Mouse (Mus musculus) megakaryocyte-erythroid progenitor cell, adult 5-6 weeks (primary cell): ENCODE data around the gene St3gal3. TPM values are rescaled to one million over a fixed set of nuclear protein-coding genes. Genes with fewer than 3 reads are reported as not detected.

Experiments used
- ATAC-seq: replicated peaks from 2 replicates; pipeline ENCODE4 v1.8.0; 2016; ENCODE audit warnings: mild to moderate bottlenecking, inconsistent platforms; ENCODE audit not compliant: severe bottlenecking, poor library complexity, low FRiP score, low TSS enrichment
- total RNA-seq, 2 experiments: library from RNA; stranded (forward) in 1 of 2; stranded (reverse) in 1 of 2; fragments of 200-1000, 215-1000 nt in 1 of 2; fragments of >200 nt in 1 of 2; fragmentation: Nextera tagmentation in 1 of 2; gene quantifications; 2 replicates each; pipeline ENCODE4 v1.2.3; 2014 to 2017

The St3gal3 gene
- total RNA-seq, 2 experiments from 2014 or later, result 6.6 to 14.1 TPM

- ATAC-seq, result no peak
These were observed 9.6 kb upstream of the St3gal3 start for GRCm38 (mm10) chr4:118144324-118144723.

DNA sequence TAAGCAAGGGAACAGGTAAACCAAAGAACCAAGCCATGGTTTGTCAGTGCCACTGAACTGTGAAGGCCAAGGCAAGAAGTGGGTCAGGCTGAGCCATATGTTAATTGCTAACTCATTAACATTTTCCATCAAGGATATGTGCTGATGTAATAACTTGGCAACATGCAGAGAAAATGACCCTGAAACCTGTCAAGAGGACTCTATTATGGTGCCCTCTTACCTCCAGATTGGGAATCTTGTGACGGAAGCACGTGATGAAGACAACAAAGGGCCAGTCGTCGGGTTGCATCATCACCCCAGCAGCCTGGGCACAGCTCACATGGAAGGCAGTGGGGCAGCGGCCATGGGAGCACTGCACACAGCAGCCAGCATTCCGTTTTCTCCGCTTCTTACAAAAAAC lies 9.0 kb upstream of the St3gal3 start:
- ATAC-seq, result no peak

DNA sequence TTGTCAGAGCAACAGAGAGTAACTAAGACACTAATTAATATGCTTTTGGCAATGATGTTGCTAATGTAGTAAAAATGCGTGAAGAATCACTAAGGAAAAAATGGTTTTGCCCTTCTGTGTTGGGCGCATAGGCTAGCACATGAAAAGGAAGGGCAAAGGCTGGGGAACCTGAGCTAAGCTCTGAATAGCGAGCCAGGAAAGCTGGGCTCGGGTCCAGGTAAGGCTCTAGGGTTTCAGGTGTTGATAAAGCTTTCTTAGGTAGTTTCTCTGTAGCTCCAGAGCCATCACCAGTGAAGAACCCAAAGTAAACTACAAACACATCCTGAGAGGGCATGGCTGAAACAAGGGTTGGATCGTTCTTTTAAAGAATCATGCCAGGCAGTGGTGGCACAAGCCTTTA lies 6.8 kb upstream of the St3gal3 start:
- ATAC-seq, result no peak

- ATAC-seq, result no peak
These were observed 4.2 kb upstream of the St3gal3 start for GRCm38 (mm10) chr4:118138891-118139290.

DNA sequence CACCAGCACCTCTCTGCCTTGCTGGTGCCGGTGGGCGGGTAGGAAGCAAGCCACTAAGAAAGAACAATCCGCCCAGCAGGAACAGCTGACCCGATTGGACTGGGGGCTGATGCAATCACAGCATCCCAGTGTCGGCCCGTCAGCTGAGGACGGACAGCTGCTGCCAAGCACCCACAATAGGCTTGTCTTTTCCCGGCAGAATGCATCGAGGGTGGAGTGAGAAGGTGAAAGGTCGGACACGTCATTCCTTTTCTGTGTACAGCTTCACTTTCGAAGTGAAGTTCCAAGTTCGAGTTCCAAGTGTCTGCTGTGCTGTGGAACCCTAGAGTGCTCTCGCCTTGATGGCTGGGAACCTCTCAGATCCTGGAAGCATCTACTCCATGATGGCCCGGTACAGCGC lies 3.1 kb upstream of the St3gal3 start:
- ATAC-seq, result no peak

GRCm38 (mm10) chr4:118137311-118137710 lies 2.6 kb upstream of the St3gal3 start:
- no peak for ATAC-seq

GRCm38 (mm10) chr4:118135414-118135813 lies 700 bp upstream of the St3gal3 start:
- no peak for ATAC-seq

DNA sequence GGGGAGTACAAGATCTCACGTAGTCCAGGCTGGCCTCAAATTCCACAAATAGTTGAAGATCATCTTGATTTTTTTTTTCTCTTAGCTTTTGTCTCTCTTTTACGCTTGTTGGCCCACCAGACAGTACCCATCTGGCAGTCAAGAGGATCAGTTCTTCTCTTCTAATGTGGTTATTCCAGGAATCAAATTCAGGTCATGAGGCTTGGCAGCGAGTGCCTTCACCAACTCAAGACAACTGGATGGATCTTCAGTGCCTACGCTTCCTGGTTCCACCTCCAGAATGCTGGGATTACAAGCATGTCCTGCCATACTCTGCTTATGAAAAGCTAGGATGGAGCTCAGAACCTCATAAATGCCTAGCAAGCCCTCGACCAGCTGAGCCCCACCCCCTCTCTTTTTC lies 3.4 kb downstream of the St3gal3 start:
- ATAC-seq, result no peak

GRCm38 (mm10) chr4:118123030-118123704 lies 11.5 kb downstream of the St3gal3 start:
- 0 out of 2 replicates have a peak, but pooled peaks have one; percentile 25 for ATAC-seq

- ATAC-seq, result no peak
These were observed 12.6 kb downstream of the St3gal3 start for GRCm38 (mm10) chr4:118122078-118122477.

- ATAC-seq, result no peak
These were observed 17.1 kb downstream of the St3gal3 start for GRCm38 (mm10) chr4:118117565-118117964.

DNA sequence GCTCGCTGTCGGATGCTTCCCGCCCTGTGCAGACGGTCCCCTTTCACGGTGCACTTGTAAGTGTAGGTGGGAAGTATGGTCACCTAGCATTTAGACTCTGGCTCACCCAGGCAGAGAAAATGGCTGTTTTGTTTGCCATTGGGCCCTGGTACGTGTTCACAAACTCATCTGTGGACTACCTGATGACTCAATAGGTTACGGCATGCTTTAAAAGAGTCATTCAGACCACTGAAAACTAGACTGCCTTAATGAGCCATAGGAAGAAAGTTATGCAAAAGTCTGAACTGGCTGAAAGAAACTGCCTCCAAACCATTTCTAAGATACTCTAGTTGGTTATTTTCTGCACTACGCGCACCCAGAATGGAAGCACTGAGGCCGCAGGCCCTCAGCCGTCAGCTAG lies 18.6 kb downstream of the St3gal3 start:
- no peak for ATAC-seq

GRCm38 (mm10) chr4:118115132-118115531 lies 19.6 kb downstream of the St3gal3 start:
- peak; percentile 49 for ATAC-seq

- no peak for ATAC-seq
These were observed 22.1 kb downstream of the St3gal3 start for GRCm38 (mm10) chr4:118112601-118113000.

DNA sequence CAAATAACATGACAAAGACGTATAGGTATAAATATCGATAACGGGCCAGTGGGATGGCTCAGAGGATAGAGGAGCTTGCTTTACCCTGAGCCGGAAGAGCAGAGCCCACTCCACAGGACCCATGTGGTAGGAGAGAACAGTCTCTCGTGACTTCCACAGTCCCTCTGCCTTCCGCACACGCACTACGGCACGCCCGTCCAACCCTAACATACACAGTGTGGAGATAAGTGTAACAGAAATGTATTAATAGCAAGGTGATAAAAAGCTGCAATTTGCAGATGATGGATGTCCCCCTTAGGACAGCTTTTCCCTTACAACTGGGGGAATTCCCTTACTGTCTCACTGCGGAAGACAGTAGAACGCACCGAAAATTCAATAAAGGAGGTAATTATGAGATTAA lies 25.1 kb downstream of the St3gal3 start:
- ATAC-seq, result peak; percentile 73

DNA sequence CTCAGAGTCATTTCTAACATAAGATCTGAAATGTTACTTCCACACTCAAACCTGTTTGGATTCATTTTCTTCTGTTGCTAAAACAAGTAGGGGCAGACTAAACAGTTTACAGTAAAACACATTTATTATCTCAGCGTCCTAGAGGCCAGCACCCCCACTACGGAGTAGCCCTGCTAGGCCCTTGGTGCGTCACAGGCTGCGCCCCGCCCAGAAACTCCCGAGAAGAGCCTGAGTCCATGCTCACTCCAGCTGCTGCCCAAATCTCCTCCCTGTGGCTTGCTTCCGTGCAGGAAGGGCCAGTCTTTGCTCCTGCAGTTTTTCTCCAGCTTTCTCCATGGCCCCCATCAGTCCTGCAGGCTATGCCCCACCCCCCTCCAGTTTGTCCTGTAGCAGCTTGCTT lies 25.9 kb downstream of the St3gal3 start:
- ATAC-seq, result no peak

DNA sequence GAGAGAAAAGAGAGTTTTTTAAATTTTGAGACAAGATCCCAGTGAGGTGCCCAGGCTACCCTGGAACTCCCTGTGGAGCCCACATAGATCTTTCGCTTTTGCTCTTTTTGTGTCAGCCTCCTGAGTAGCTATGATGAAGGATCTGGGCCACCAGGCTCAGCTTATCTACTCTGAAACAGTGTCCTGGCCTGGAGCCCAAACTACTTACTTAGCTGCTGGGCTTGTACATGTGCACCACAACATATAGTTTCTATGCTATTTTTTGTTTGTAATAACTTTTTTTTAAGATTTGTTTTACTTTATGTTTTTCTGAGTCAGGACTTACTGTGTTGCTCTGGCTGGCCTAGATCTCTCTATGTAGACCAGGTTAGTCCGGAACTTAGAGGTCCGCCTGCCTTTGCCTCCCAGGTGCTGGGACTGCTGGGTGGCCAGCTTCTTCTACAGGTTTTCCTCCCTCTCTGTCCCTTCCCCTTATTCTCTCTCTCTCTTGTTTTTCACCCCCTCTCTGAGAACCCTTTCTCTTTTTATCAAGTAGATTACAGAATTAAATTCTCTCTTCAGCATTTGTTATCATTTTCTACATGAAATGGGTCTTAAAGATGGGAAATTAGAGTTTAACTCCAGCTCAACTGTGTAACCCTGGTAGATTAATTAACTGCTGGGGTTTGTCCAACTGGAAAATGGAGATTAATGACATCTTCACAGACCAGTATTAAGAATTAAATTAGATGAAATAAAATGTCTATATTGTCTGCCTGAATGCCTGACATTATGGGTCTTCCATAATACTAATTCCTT lies 29.3 kb downstream of the St3gal3 start:
- peak; percentile 92 for ATAC-seq

DNA sequence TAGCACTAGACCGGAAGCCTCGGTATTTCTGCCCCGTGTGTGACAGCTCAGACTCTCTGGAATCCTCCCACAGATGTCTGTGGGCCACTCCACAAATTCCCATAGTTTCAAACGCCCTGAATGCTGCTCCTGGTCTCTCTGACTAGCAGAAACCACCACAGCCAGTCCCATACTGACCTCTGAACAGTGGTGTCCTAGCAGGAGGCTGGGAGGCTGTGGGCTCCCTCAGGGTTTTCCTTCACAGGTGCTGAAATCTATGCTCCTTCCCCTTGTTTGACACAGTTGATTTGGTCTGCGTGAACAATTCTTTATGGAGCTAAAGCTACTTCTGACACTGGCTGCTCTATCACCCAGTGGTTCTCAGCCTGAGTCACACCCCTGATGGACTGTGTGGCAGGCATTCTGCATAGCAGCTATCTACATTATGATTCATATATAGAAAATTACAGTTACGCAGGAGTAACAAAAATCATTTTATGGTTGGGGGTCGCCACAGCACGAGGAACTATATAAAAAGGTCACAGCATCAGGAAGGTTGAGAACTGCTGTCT lies 31.4 kb downstream of the St3gal3 start:
- no peak for ATAC-seq

- ATAC-seq, result no peak
These were observed 33.2 kb downstream of the St3gal3 start for GRCm38 (mm10) chr4:118101497-118101896.

DNA sequence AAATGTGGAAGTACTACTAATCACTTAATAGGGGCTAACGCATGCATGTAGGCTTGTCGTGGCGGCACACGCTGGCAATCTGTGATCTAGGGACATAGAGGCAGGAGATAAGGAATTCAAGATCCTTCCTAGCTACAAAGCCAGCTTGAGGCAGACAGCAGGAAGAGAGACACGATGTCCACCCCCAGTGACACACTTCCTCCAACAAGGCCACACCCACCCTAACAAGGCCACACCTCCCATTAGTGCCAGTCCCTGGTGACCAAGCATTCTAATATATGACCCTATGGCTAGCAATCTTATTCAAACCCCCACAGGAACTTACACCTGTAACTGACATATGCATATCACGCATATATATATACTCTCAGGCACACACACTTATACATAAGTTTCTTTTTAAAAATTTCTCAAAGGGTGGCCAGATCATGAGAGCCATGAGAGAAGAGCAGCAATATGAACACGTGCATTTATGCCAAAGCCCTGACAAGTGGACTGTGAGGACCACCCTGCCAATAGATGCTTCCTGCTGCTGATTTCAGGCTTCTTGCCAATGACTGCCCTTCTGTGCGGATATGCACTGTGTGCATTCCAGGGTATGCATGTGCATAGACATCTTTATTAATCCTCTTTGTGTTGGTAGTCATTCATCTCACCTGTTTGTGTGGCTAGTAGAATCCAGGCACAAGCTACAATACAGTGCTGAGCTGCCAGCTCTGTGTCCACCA lies 34.9 kb downstream of the St3gal3 start:
- peak; percentile 55; the same call in 1 of the 2 replicates for ATAC-seq
